Mouse (Mus musculus) testis, adult 2 months (tissue): ENCODE data around the gene Pate1. TPM values are rescaled to one million over a fixed set of nuclear protein-coding genes. Genes with fewer than 3 reads are reported as not detected.

ENCODE experiments used
- H3K27ac ChIP-seq: fragments of 200-500 bp; 2 replicates; pipeline ENCODE4 v1.5.1; 2012; ENCODE audit warnings: low read depth, low read length; ENCODE audit not compliant: control insufficient read depth, insufficient read depth
- H3K27me3 ChIP-seq: fragments of 200-500 bp; 2 replicates; pipeline ENCODE4 v1.6.1; 2012; ENCODE audit warnings: mild to moderate bottlenecking, low read length, moderate library complexity; ENCODE audit not compliant: control insufficient read depth, insufficient read depth
- H3K36me3 ChIP-seq: fragments of 200-500 bp; 2 replicates; pipeline ENCODE4 v1.6.1; 2012; ENCODE audit warnings: mild to moderate bottlenecking, low read length; ENCODE audit not compliant: control insufficient read depth, insufficient read depth
- H3K4me1 ChIP-seq: fragments of 200-500 bp; 2 replicates; pipeline ENCODE4 v1.6.1; 2012; ENCODE audit warnings: low read length; ENCODE audit not compliant: control insufficient read depth, insufficient read depth
- H3K4me3 ChIP-seq: fragments of 200-500 bp; 2 replicates; pipeline ENCODE4 v1.5.1; 2012; ENCODE audit warnings: low read depth, mild to moderate bottlenecking, low read length, moderate library complexity, mixed read lengths; ENCODE audit not compliant: control insufficient read depth
- CTCF ChIP-seq: fragments of 200-500 bp; IDR thresholded peaks from 2 replicates; pipeline ENCODE4 v1.5.1; 2012; ENCODE audit warnings: low read depth, mild to moderate bottlenecking, inconsistent platforms, low read length, moderate library complexity; ENCODE audit not compliant: control insufficient read depth, insufficient read depth, insufficient replicate concordance
- POLR2A ChIP-seq: fragments of 200-500 bp; IDR thresholded peaks from 2 replicates; pipeline ENCODE4 v1.6.1; 2012; ENCODE audit warnings: low read depth, mild to moderate bottlenecking, inconsistent platforms, low read length, moderate library complexity; ENCODE audit not compliant: control insufficient read depth
- polyA plus RNA-seq: library from polyadenylated mRNA; depleted of rRNA; stranded (reverse); fragments of >200 nt; gene quantifications from 2 replicates; pipeline ENCODE4 v1.2.3, GENCODE M21; 2012; rRNA removed

Gene Pate1
- polyA plus RNA-seq = 3.4 TPM in 1 of 2 replicates, not detected in the other

DNA sequence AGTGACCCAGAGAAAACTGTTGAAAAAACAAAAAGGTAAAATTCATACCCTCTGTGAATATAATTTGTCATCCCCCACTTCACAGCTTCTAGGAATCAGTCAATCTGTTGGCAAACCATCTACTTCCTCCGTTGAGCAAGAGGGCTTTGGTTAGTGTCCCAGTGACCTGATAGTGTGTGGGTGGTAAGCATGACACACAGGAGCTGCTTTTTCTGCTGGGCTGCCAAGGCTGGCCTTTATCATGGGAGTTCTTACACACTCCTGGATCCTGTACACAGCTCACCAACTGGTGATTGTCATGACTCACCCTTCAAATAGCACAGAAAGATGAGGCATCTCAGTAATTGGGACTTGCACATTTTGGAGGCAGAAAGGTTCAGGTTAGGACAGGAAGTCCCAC lies at the start of gene Pate1:
TSS of gene Pate1 (minus strand) at position 378 of the 400 bp plus-strand sequence.
- no peak for TF ChIP-seq CTCF
- TF ChIP-seq POLR2A = no peak
- Histone ChIP-seq H3K27ac (no peak within 1 kb of the TSS), H3K27me3 (no peaks in the 10 kb centered on the region), H3K4me3 (no peak within 1 kb of the TSS), H3K36me3 (no peaks in the 10 kb centered on the region), H3K4me1 (no peaks in the 10 kb centered on the region)

DNA sequence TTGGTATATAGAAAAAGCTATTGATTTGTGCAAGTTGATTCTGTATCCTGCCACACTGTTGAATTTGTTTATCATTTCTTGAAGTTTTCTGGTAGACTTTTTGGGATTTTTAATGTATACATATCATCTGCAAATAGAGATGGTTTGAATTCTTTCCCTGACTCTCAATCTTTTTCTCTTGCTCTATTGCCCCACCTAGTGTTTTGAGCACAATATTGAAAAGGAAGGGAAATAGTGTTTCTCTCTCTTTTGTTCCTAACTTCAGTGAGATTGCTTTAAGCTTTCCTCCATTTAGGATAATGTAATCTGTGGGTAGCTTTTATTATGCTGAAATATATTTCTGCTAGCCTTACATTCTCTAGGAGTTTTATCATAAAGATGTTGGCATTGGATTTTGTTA lies 20.1 kb upstream of the Pate1 start:
- Histone ChIP-seq H3K4me3 (no peak overlapping the region), H3K36me3 (no peaks in the 10 kb centered on the region), H3K27ac (no peak overlapping the region), H3K27me3 (no peaks in the 10 kb centered on the region), H3K4me1 (no peaks in the 10 kb centered on the region)
- TF ChIP-seq POLR2A (no peak), CTCF (no peak)

DNA sequence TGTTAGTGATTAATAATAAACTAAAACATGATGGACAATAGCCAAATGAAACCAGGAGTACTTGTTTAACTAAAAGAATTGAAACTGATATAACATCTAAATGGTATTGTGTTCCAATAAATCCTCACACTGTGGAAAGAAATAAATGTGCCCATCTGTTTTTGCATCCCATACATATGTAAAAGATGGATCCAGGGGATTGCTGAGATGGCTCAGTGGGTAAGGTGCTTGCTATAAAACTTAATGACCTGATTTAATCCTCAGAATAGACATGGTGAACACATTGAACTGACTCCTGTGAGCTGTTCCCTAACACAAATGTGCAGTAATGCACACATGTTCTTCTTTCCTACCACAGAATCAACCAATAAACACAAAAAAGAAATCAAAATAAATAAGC lies 4.7 kb upstream of the Pate1 start:
- TF ChIP-seq CTCF (no peak), POLR2A (no peak)

DNA sequence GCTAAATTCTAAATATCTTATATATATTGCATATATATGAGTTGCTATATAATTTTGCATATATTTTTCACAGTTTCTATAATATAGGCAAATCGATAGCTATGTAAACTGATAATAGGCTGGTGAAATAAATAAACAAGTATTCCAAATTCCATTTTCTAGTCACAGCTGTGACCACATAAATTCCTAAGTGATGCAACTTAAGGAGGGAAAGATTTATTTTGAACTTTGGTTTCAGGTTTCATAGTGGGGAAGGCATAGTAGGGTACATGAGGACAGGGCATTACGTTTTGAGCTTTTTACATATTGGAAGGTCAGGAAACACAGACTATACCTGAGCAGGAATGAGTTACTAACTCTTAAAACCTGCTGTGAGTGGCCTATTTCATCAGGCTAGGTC lies 13.6 kb downstream of the Pate1 start:
- no peaks in the 10 kb centered on the region for H3K36me3 ChIP-seq
- H3K27me3 ChIP-seq = no peaks in the 10 kb centered on the region
- H3K4me1 ChIP-seq = no peaks in the 10 kb centered on the region
- no peak overlapping the region for H3K4me3 ChIP-seq
- no peak for TF ChIP-seq POLR2A
- TF ChIP-seq CTCF = no peak
- no peak overlapping the region for H3K27ac ChIP-seq

More for the DNA sequence above, 4.7 kb upstream of the Pate1 start:
- Histone ChIP-seq H3K27ac (no peak overlapping the region), H3K4me3 (no peak overlapping the region), H3K4me1 (no peaks in the 10 kb centered on the region), H3K27me3 (no peaks in the 10 kb centered on the region), H3K36me3 (no peaks in the 10 kb centered on the region)

DNA sequence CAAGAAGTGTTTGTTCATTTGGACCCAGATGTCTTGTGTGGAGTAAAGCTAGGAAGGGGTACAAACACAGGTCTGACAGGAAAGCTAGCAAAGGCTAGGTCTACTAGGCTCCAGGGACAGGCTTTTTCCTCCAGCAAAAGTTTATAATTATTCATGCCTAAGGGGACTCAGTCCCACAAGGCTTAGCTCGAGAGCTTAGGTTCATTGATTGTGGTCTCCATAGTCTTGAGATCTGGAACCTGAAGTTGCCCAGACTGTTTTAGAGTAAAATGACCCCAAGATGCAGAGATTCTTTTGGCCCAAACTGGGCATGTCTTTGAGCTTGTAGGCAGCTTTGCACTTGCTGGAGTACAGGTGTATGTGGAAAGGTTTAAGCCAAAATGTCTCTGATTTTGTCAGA lies 39.1 kb downstream of the Pate1 start, which contains the start of gene Pate3:
TSS of gene Pate3 (minus strand) at position 101 of the 400 bp plus-strand sequence.
- H3K4me1 ChIP-seq = no peaks in the 10 kb centered on the region
- H3K4me3 ChIP-seq = no peak within 1 kb of the TSS
- no peaks in the 10 kb centered on the region for H3K36me3 ChIP-seq
- no peak within 1 kb of the TSS for H3K27ac ChIP-seq
- H3K27me3 ChIP-seq = no peaks in the 10 kb centered on the region
- no peak for TF ChIP-seq CTCF
- TF ChIP-seq POLR2A = no peak

Other genes with a start within 250 kb of the Pate1 start
- not detected in 2 replicates for gene Gm1113, start 169.1 kb downstream of the Pate1 start, polyA plus RNA-seq
- 63.9 and 71.2 TPM in 2 replicates for gene Ddx25, start 128.9 kb downstream of the Pate1 start, polyA plus RNA-seq
- 2.8 and 3.5 TPM in 2 replicates for gene Pus3, start 128.8 kb downstream of the Pate1 start, polyA plus RNA-seq
- 1.1 and 2.3 TPM in 2 replicates for gene Pate2, start 117.1 kb downstream of the Pate1 start, polyA plus RNA-seq
- gene Hyls1, start 117.0 kb downstream of the Pate1 start, polyA plus RNA-seq = 39.7 and 41.8 TPM in 2 replicates
- 0.10 TPM in 1 of 2 replicates, not detected in the other for gene Pate4, start 75.4 kb downstream of the Pate1 start, polyA plus RNA-seq
- 0.54 TPM in 1 of 2 replicates, not detected in the other for gene Pate3, start 39.2 kb downstream of the Pate1 start, polyA plus RNA-seq
- not detected in 2 replicates for gene Gm17677, start 53.7 kb upstream of the Pate1 start, polyA plus RNA-seq
- gene Gm17727, start 90.7 kb upstream of the Pate1 start, polyA plus RNA-seq = not detected in 2 replicates
- 0.38 and 0.67 TPM in 2 replicates for gene Gm27235, start 102.7 kb upstream of the Pate1 start, polyA plus RNA-seq
- gene D730048I06Rik, start 102.7 kb upstream of the Pate1 start, polyA plus RNA-seq = 0.27 and 2.9 TPM in 2 replicates
- not detected in 2 replicates for gene 9230110F15Rik, start 156.8 kb upstream of the Pate1 start, polyA plus RNA-seq
- not detected in 2 replicates for gene 9230113P08Rik, start 221.0 kb upstream of the Pate1 start, polyA plus RNA-seq